Mouse (Mus musculus) hindbrain, embryonic 15.5 days (tissue): ENCODE measurements at regions not wholly inside any gene's neighbourhood (a gene's known extent, or its start where the extent isn't known, plus 50 kb on each side); places are given as distances from the start of the nearest gene placed in this dataset.
"Not testable (repeated sequence)": the region's sequence is repeated elsewhere in the genome, so short reads cannot be mapped to it uniquely, and the experiment has no call there.

Source experiments
- ATAC-seq: fragments of 200-750 bp; cut with Nextera tagmentation; 2 replicates; pipeline ENCODE4 v1.8.0; 2017; ENCODE audit warnings: low read depth, moderate number of reproducible peaks, moderate TSS enrichment; ENCODE audit not compliant: low FRiP score
- H3K27ac ChIP-seq: fragments of 300-500 bp; sonication (generic); replicated peaks from 2 replicates; pipeline ENCODE4 v1.5.1; 2015; ENCODE audit warnings: mild to moderate bottlenecking, inconsistent platforms
- H3K27me3 ChIP-seq: fragments of 300-500 bp; sonication (generic); 2 replicates; pipeline ENCODE4 v1.6.1; 2015; ENCODE audit warnings: control low read depth, inconsistent platforms
- H3K36me3 ChIP-seq: fragments of 300-500 bp; sonication (generic); 2 replicates; pipeline ENCODE4 v1.6.1; 2015; ENCODE audit warnings: control low read depth, inconsistent platforms
- H3K4me1 ChIP-seq: fragments of 300-500 bp; sonication (generic); replicated peaks from 2 replicates; pipeline ENCODE4 v1.6.1; 2015; ENCODE audit warnings: control low read depth, inconsistent platforms
- H3K4me2 ChIP-seq: fragments of 300-500 bp; sonication (generic); 2 replicates; pipeline ENCODE4 v1.6.1; 2015; ENCODE audit warnings: moderate library complexity, mild to moderate bottlenecking, inconsistent platforms
- H3K4me3 ChIP-seq: fragments of 300-500 bp; sonication (generic); 2 replicates; pipeline ENCODE4 v1.5.1; 2015; ENCODE audit warnings: mild to moderate bottlenecking, inconsistent platforms
- H3K9ac ChIP-seq: fragments of 300-500 bp; sonication (generic); 2 replicates; pipeline ENCODE4 v1.6.1; 2015; ENCODE audit warnings: inconsistent platforms
- H3K9me3 ChIP-seq: fragments of 300-500 bp; sonication (generic); 2 replicates; pipeline ENCODE4 v1.6.1; 2016; ENCODE audit warnings: control low read depth, inconsistent platforms
- WGBS: fragments of 180-500 bp; shearing (Covaris S2); methylation state at CpG from one replicate; pipeline ENCODE4 v1.1.7; 2015; 5-methylcytosine and 5-hydroxymethylcytosine counted together

DNA sequence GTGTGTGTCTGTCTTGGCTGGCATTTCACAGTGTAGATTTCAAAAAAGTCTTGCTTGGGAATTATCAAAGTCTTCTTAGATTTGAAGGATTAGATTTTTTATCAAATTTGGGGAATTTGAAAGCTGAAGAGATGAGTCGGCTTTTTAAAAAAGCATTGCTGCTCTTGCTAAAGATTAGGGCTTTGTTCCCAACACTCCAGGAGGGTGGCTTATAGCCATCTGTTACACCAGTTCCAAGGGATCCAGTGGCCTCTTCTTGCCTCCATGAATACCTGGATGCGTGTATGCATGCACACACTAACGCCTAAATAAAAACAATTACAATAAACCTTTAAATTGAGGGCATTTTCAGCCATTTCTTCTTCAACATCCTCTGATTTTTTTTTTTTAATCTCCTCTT is 144.5 kb upstream of the Mon1b start:
- ATAC-seq: no peak
- H3K4me1 ChIP-seq: no peaks in the 10 kb centered on the region
- H3K27me3 ChIP-seq: no peaks in the 10 kb centered on the region
- H3K9ac ChIP-seq: no peak overlapping the region
- H3K4me2 ChIP-seq: no peak overlapping the region
- WGBS: 68% methylated on average over 3 of the region's 3 CpGs
- H3K27ac ChIP-seq: no peak overlapping the region
- no peaks in the 10 kb centered on the region for H3K36me3 ChIP-seq
- H3K4me3 ChIP-seq: no peak overlapping the region
- H3K9me3 ChIP-seq: no peaks in the 10 kb centered on the region

DNA sequence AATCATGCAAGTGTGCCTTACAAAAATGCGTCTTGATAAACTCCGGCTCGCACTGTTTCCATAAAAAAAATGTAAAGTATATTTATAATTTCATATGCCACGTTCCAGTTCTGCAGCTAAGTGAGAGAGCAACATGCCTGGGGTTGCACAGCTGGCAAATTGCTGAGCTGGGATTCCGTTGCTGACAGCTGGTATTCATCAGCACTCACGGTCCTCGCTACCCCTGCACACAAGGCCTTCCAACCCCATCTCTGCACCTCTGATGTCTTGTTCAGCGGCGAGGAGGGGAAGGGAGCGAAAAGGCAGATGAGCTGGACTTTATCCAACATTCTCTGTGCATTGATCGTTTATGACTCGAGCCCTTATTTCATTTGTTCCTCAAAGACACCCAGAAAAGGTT is 138.5 kb upstream of the Mon1b start:
- H3K36me3 ChIP-seq: no peaks in the 10 kb centered on the region
- H3K27me3 ChIP-seq: no peaks in the 10 kb centered on the region
- H3K27ac ChIP-seq: no peak overlapping the region
- H3K4me2 ChIP-seq: no peak overlapping the region
- WGBS: 57% methylated on average over 12 of the region's 12 CpGs
- H3K4me3 ChIP-seq: no peak overlapping the region
- H3K9ac ChIP-seq: no peak overlapping the region
- no peaks in the 10 kb centered on the region for H3K4me1 ChIP-seq
- ATAC-seq: no peak
- no peaks in the 10 kb centered on the region for H3K9me3 ChIP-seq

DNA sequence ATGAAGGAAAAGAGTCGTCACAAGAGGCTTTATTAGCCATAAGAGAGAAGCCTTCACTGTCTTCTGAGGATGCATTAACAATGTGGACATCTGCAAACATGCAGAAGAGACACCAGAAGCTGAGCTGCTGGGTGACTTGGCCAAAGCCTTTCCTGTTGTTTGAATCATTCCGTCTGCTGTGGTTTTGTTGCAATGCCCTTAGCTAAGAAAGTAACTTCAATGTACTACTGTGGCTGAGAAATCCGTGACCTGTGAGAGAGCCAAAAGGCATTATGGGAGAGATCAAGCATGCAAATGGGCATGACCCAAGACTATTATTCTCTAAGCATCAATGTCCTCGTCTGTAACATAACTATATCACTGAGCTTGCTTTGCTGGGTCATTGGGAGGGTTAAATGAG is 132.7 kb upstream of the Mon1b start:
- Histone ChIP-seq H3K36me3 (no peaks in the 10 kb centered on the region), H3K4me3 (no peak overlapping the region), H3K27me3 (no peaks in the 10 kb centered on the region), H3K4me2 (no peak overlapping the region), H3K27ac (no peak overlapping the region), H3K9me3 (no peaks in the 10 kb centered on the region), H3K4me1 (no peaks in the 10 kb centered on the region), H3K9ac (no peak overlapping the region)
- WGBS: 47% methylated on average over 4 of the region's 4 CpGs
- no peak for ATAC-seq

DNA sequence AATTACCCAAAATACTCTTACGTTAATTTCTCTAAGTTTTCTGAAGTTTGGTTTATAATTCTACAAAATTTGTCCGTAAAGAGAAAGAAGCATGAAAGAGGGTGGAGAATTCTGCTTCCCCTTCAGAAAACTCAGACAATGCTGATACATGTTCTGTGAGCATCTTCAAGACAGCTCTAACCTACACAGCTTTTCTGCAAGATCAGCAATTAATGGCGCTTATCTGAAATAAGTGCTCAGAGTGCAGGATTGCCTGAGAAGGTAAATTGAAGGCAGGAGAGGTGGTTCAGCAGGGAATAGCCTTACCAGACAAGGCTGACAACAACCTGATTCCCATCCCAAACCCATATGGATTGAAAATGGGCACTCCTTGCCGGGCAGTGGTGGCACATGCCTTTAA is 122.5 kb upstream of the Mon1b start:
- no peak for ATAC-seq
- H3K4me3 ChIP-seq: no peak overlapping the region
- WGBS: 93% methylated on average over 4 of the region's 4 CpGs
- H3K4me2 ChIP-seq: no peak overlapping the region
- H3K4me1 ChIP-seq: no peaks in the 10 kb centered on the region
- no peaks in the 10 kb centered on the region for H3K36me3 ChIP-seq
- H3K27me3 ChIP-seq: no peaks in the 10 kb centered on the region
- no peaks in the 10 kb centered on the region for H3K9me3 ChIP-seq
- no peak overlapping the region for H3K27ac ChIP-seq
- no peak overlapping the region for H3K9ac ChIP-seq

DNA sequence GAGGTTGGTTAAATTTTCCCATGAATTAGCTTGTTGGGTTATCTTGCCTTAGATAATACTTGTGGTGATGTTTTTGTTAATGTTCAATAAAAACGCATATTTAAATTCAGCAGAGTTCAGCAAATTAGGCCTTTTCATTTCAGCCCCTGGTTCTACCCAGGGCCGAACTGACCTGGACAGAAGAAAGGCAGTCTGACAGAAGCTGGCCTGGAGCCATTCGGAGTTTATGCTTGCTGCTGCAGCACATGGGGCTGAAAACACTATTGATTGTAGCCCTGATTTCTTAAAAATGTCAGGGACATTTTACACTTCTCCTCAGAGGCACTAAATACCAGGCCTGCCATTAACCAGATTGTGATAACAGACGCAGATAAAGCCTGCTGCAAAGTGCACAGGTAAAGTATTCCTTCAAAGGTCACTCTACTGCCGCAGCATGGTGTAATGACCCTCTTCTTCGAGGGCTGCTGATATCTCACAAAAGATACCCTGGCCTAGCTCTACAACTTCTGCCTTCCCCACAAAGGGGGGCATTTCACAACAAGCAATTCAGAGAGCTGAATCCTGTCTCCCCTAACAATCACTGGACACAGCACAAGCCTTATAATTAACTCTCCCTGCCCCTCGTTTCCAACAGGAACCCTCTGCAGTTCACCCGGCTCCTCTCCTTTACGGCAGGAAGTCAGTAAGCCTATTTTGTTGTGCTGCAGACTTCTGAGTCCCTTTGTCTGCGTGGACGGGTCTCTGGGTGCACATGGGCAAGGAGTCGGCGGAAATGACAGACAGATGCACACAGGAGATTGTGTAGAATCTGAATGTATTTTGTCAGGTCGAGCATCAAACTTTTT is 121.3 kb upstream of the Mon1b start:
- Histone ChIP-seq H3K9ac (no peak overlapping the region), H3K4me2 (no peak overlapping the region), H3K4me1 (no peaks in the 10 kb centered on the region), H3K9me3 (no peaks in the 10 kb centered on the region), H3K27me3 (no peaks in the 10 kb centered on the region), H3K27ac (no peak overlapping the region), H3K4me3 (no peak overlapping the region), H3K36me3 (no peaks in the 10 kb centered on the region)
- WGBS: 62% methylated on average over 14 of the region's 14 CpGs
- no peak for ATAC-seq

DNA sequence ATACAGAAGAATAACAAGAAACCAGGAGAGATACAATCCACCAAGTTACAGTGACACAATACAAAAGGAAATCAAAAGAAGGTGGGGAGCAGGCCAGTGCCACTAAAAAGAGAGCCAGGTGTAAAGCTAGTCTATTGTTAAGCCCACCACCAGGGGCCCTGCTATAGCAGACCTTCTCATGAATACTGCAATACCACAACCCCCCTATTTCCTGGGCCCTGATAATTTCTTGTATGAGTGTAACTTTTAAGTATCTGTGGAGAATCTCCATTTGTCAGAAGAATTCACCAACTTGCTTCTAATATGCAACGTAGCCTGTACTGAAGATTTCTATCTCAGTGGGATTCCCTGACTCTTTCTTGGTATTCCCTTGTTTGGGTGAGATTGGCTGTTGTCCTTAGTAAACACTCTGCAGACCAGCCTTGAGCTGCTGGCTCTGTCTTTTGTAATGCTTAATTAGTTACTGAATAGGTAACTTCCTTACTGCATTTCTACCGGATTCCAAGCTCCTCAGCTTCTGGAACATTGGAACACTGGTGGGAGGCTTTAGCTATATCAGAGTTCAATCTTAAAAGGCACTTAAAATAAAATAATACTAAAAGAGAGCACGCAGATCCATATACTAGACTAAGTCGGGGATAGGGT is 120.5 kb upstream of the Mon1b start:
- H3K9me3 ChIP-seq, ATAC-seq, H3K9ac ChIP-seq, H3K4me2 ChIP-seq, H3K36me3 ChIP-seq, H3K27me3 ChIP-seq, H3K4me1 ChIP-seq, H3K27ac ChIP-seq, H3K4me3 ChIP-seq: not testable (repeated sequence)
- 68% methylated on average over 4 of the region's 4 CpGs for WGBS

DNA sequence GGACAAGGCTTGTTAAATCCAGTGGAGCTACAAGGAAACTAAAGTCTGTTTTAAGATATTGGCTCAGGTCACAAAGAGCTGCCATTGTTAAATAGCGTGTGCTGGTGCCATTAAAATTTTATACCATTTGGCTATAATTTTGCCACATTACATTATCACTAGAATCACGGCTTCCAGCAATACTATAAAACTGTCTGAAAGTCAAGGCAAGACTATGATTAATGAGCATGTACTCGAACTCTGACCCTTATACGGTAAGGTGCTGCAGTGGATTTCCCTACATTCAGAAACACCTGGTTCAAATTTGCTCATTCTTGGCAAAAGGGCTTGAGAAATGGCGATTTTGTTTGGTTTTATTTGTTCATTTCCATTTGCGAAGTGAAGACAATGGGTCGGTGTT is 119.2 kb upstream of the Mon1b start:
- no peak overlapping the region for H3K4me3 ChIP-seq
- WGBS: 86% methylated on average over 7 of the region's 7 CpGs
- no peaks in the 10 kb centered on the region for H3K4me1 ChIP-seq
- H3K27me3 ChIP-seq: no peaks in the 10 kb centered on the region
- no peaks in the 10 kb centered on the region for H3K36me3 ChIP-seq
- no peak for ATAC-seq
- H3K4me2 ChIP-seq: no peak overlapping the region
- no peak overlapping the region for H3K9ac ChIP-seq
- H3K27ac ChIP-seq: no peak overlapping the region
- no peaks in the 10 kb centered on the region for H3K9me3 ChIP-seq

DNA sequence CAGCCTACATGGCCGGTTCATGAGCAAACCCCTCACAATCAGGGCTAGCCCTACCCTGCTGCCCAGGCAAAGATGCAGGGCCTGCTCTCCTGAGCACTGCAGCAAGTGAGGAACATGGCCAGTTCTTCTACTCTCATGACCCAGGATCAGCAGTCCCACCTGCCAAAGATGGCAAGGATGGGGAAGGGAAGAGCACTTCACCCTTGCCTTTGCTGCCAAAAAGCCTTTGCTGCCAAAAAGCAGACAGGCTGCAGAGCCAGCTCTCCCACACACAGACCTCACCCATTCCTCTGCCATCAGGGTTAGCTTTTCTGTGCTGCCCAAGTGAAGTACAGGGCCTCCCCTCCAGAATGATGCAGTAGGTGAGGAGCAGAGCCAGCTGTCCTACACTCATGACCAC is 117.5 kb upstream of the Mon1b start:
- Histone ChIP-seq H3K27me3 (no peaks in the 10 kb centered on the region), H3K27ac (no peak overlapping the region), H3K9me3 (no peaks in the 10 kb centered on the region), H3K4me2 (no peak overlapping the region), H3K36me3 (no peaks in the 10 kb centered on the region), H3K4me3 (no peak overlapping the region), H3K9ac (no peak overlapping the region), H3K4me1 (no peaks in the 10 kb centered on the region)
- no peak for ATAC-seq
- WGBS: 87% methylated on average over 1 of the region's 1 CpGs

DNA sequence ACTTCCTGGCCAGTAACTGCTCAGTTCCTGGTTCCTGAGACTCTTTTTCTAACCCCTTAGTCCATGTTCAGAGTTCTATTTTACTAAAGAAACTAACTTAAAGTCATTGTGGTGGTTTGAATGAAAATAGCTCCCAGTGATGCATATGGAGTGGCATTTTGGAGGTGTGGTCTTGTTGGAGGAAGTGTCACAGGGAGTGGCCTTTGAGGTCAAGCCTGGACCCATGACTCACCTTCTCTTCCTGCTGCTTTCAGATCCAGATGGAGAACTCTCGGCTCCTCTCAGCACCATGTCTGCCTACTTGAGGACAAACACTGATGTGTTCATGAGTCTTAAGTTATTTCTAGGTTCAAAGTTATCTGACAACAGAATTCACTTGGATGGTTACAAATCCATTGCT is 111.8 kb upstream of the Mon1b start:
- no peak for ATAC-seq
- no peaks in the 10 kb centered on the region for H3K4me1 ChIP-seq
- no peaks in the 10 kb centered on the region for H3K27me3 ChIP-seq
- 67% methylated on average over 1 of the region's 1 CpGs for WGBS
- no peak overlapping the region for H3K9ac ChIP-seq
- H3K9me3 ChIP-seq: no peaks in the 10 kb centered on the region
- no peak overlapping the region for H3K4me2 ChIP-seq
- H3K4me3 ChIP-seq: no peak overlapping the region
- H3K27ac ChIP-seq: no peak overlapping the region
- no peaks in the 10 kb centered on the region for H3K36me3 ChIP-seq

DNA sequence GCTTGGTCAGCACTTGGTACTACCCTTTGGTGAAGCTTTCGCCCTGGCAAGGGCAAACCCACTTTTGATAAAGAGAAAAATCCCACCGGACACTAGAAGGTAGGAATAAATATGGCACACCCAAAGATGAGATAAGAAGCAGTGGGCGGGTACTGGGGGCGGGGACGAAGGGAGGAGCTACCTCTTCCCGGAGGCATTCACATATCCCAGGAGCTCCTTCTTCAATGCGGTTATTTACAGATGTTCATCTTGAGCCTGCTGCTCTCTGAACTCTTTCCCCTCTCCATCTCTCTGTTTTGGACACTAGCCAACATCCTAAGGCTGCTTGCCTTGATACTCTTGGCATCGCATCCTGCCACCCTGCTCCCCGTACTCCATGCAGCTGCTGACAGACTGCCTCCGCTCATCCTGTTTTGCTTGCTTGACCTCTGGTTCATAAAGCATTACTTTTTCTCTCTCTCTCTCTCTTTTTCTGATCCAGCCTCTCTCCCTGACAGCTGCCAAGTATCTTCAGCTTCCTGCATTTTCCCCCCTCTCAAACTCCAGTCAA is 104.2 kb upstream of the Mon1b start:
- Histone ChIP-seq H3K4me1 (no peaks in the 10 kb centered on the region), H3K4me2 (0 out of 2 replicates have a peak overlapping the region, but pooled peaks have one; percentile 3), H3K36me3 (no peaks in the 10 kb centered on the region), H3K9ac (no peak overlapping the region), H3K9me3 (no peaks in the 10 kb centered on the region), H3K27me3 (no peaks in the 10 kb centered on the region), H3K4me3 (no peak overlapping the region), H3K27ac (no peak overlapping the region)
- WGBS: 58% methylated on average over 10 of the region's 10 CpGs
- no peak for ATAC-seq

DNA sequence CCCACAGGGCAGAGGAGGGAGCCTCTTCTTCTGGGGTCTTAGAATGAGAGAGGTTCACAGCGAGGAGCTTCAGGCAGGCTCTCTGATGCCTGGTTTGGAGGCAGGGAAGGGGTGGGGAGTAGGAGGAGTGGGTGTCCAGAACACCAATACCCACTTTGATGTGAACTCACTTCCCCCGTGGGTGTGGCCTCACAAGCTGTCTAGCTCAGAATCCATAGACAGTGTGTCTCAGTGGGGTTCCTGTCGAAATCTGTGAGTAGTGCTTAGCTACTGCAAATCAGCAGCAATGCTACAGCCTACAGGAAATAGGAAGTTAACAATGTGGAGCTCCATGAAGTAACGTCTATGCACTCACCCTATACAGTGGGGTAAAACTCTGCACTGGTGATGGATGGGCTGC is 102.5 kb upstream of the Mon1b start:
- Histone ChIP-seq H3K9me3 (no peaks in the 10 kb centered on the region), H3K9ac (no peak overlapping the region)
- 54% methylated on average over 4 of the region's 4 CpGs for WGBS

DNA sequence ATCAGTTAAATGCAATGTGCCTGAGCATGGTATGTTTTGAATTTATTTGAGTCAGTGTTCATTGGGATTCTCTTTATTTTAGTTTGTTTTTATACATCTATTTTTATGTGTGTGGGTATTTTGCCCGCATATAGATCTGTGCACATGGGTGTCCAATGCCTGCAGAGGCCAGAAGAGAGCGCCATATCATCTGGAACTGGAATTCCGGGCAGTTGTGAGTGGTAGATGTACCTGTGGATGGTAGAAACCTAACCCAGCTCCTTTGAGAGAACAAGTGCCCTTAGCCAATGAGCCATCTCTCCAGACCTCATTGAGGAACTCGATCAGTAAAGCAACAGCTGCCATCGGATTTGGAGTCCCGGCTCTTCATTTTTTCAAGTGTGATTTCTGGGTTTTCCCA is 94.0 kb upstream of the Mon1b start:
- Histone ChIP-seq H3K9ac (no peak overlapping the region), H3K27ac (no peak overlapping the region), H3K36me3 (no peaks in the 10 kb centered on the region), H3K4me1 (no peaks in the 10 kb centered on the region), H3K4me3 (no peak overlapping the region), H3K27me3 (no peaks in the 10 kb centered on the region), H3K9me3 (no peaks in the 10 kb centered on the region), H3K4me2 (no peak overlapping the region)
- 93% methylated on average over 6 of the region's 6 CpGs for WGBS
- ATAC-seq: no peak

More for the DNA sequence above, 102.5 kb upstream of the Mon1b start:
- H3K27ac ChIP-seq: no peak overlapping the region
- H3K4me1 ChIP-seq: no peaks in the 10 kb centered on the region
- no peak overlapping the region for H3K4me3 ChIP-seq
- H3K27me3 ChIP-seq: no peaks in the 10 kb centered on the region
- H3K4me2 ChIP-seq: no peak overlapping the region
- H3K36me3 ChIP-seq: no peaks in the 10 kb centered on the region
- ATAC-seq: no peak
